Mouse (Mus musculus): Measurements from ENCODE around the gene Fbxw7.

- TF ChIP-seq CTCF (IDR thresholded peaks at IDR 0.05; ENCODE audit: control insufficient read depth, insufficient read depth, insufficient read length) (no peak), MYOG (IDR thresholded peaks at IDR 0.05; ENCODE audit: control insufficient read depth, extremely low read depth, insufficient read length) (no peak), MAX (IDR thresholded peaks at IDR 0.05) (no peak)
These were observed 103.0 kb downstream of the Fbxw7 start for GRCm38 (mm10) chr3:84917903-84918679.
